Mouse (Mus musculus): ENCODE measurements around the gene Ankrd44. TPM values are rescaled to one million over a fixed set of nuclear protein-coding genes. Genes with fewer than 3 reads are reported as not detected.

Ankrd44 gene
- polyA plus RNA-seq, 1 experiment, result 5.2 TPM

DNA sequence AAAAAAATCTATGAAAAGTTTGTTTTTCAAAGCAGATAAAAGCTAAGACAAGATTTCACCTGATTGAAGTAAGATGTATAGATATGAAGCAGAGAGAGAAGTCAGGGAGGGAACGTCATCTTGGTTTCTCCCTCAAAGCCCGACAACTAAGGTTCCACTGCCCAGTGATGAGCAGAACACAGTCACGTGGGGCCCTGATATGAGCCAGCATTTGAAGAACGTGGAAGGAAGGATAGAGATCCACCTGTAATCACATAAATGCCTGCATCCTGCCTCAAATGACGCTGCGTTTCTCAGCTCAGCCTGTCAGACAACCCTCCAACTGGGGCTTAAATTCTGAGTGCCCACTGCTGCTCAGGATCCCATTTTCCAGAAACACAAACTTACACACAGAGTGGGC, 52.1 kb downstream of the Ankrd44 start:
- TF ChIP-seq POLR2A (IDR thresholded peaks at IDR 0.05; ENCODE audit: insufficient read depth, low read length), result no peak
- no peak for TF ChIP-seq CTCF (IDR thresholded peaks at IDR 0.05; ENCODE audit: low read depth, low read length)
- TF ChIP-seq EP300 (IDR thresholded peaks at IDR 0.05; ENCODE audit: insufficient read depth, low read depth, low read length), result no peak
- no peak overlapping the region for H3K4me3 ChIP-seq (ENCODE audit: low read depth, low read length)

DNA sequence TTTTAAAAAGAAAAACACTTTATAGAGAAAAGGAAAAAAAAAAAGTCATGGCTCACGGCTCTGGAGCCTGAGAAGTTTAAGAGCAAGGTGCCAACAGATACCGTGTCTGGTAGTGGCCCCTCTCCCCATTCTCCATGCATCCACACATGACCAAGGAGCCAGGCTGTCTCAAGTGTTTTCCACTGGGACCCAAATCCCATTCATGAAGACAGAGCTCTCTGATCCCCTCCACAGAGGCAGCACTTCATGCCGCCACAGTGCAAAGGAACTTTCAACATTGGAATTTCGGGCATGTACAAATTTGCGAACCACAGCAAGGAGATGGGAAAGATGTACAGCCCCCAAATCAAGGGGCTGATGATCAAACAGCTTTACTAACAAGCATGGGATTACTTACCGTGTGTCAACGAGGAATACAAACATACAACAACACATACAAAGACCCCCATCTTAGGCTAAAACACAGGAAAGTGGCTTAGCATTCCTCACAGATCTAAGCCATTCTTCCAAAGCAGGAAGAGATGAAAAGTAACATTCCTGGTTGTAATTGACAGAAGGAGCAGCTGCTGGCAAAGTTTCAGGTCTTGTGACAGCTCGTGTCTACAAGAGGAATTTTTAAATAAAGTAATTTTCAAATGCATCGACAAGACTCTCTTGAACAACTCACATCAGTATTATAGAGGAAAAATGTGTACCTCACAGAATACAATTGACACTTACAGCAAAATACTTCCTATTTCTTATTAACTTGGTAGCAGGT, 53.1 kb downstream of the Ankrd44 start:
- no peak overlapping the region for H3K27ac ChIP-seq (ENCODE audit: insufficient read depth, low read length)
- no peak for TF ChIP-seq POLR2A (IDR thresholded peaks at IDR 0.05; ENCODE audit: insufficient read depth, low read length)
- TF ChIP-seq CTCF (IDR thresholded peaks at IDR 0.05; ENCODE audit: low read depth, low read length), result no peak
- no peak for TF ChIP-seq EP300 (IDR thresholded peaks at IDR 0.05; ENCODE audit: insufficient read depth, low read depth, low read length)
- H3K27me3 ChIP-seq (ENCODE audit: control insufficient read depth, insufficient read depth, low read length, poor library complexity, severe bottlenecking), result no peaks in the 10 kb centered on the region
- H3K4me3 ChIP-seq (ENCODE audit: low read depth, low read length), result no peak overlapping the region
- H3K9ac ChIP-seq (ENCODE audit: low read depth, poor library complexity, severe bottlenecking), result no peak overlapping the region
- no peaks in the 10 kb centered on the region for H3K36me3 ChIP-seq (ENCODE audit: control insufficient read depth, insufficient read depth, low read length, poor library complexity, severe bottlenecking)
- no peaks in the 10 kb centered on the region for H3K4me1 ChIP-seq (ENCODE audit: control insufficient read depth, insufficient read depth, low read length)
- H3K9me3 ChIP-seq (replicated peaks; ENCODE audit: control insufficient read depth, insufficient read depth, low read length, poor library complexity, severe bottlenecking), result no peaks in the 10 kb centered on the region

More for the DNA sequence above, 52.1 kb downstream of the Ankrd44 start:
- Histone ChIP-seq H3K9ac (ENCODE audit: low read depth, poor library complexity, severe bottlenecking) (no peak overlapping the region), H3K36me3 (ENCODE audit: control insufficient read depth, insufficient read depth, low read length, poor library complexity, severe bottlenecking) (no peaks in the 10 kb centered on the region), H3K27ac (ENCODE audit: insufficient read depth, low read length) (no peak overlapping the region), H3K9me3 (replicated peaks; ENCODE audit: control insufficient read depth, insufficient read depth, low read length, poor library complexity, severe bottlenecking) (no peaks in the 10 kb centered on the region), H3K4me1 (ENCODE audit: control insufficient read depth, insufficient read depth, low read length) (no peaks in the 10 kb centered on the region), H3K27me3 (ENCODE audit: control insufficient read depth, insufficient read depth, low read length, poor library complexity, severe bottlenecking) (no peaks in the 10 kb centered on the region)

GRCm38 (mm10) chr1:54871321-54871720, 54.9 kb downstream of the Ankrd44 start:
- no peaks in the 10 kb centered on the region for H3K36me3 ChIP-seq (ENCODE audit: control insufficient read depth, insufficient read depth, low read length, poor library complexity, severe bottlenecking)
- no peaks in the 10 kb centered on the region for H3K27me3 ChIP-seq (ENCODE audit: control insufficient read depth, insufficient read depth, low read length, poor library complexity, severe bottlenecking)
- no peak overlapping the region for H3K27ac ChIP-seq (ENCODE audit: insufficient read depth, low read length)
- H3K9ac ChIP-seq (ENCODE audit: low read depth, poor library complexity, severe bottlenecking), result no peak overlapping the region
- H3K9me3 ChIP-seq (replicated peaks; ENCODE audit: control insufficient read depth, insufficient read depth, low read length, poor library complexity, severe bottlenecking), result no peaks in the 10 kb centered on the region
- H3K4me3 ChIP-seq (ENCODE audit: low read depth, low read length), result no peak overlapping the region
- H3K4me1 ChIP-seq (ENCODE audit: control insufficient read depth, insufficient read depth, low read length), result no peaks in the 10 kb centered on the region
- no peak for TF ChIP-seq EP300 (IDR thresholded peaks at IDR 0.05; ENCODE audit: insufficient read depth, low read depth, low read length)
- no peak for TF ChIP-seq CTCF (IDR thresholded peaks at IDR 0.05; ENCODE audit: low read depth, low read length)
- TF ChIP-seq POLR2A (IDR thresholded peaks at IDR 0.05; ENCODE audit: insufficient read depth, low read length), result no peak

GRCm38 (mm10) chr1:54870634-54871033, 55.6 kb downstream of the Ankrd44 start:
- TF ChIP-seq POLR2A (IDR thresholded peaks at IDR 0.05; ENCODE audit: insufficient read depth, low read length) (no peak), EP300 (IDR thresholded peaks at IDR 0.05; ENCODE audit: insufficient read depth, low read depth, low read length) (no peak), CTCF (IDR thresholded peaks at IDR 0.05; ENCODE audit: low read depth, low read length) (no peak)
- Histone ChIP-seq H3K9me3 (replicated peaks; ENCODE audit: control insufficient read depth, insufficient read depth, low read length, poor library complexity, severe bottlenecking) (no peaks in the 10 kb centered on the region), H3K27ac (ENCODE audit: insufficient read depth, low read length) (no peak overlapping the region), H3K27me3 (ENCODE audit: control insufficient read depth, insufficient read depth, low read length, poor library complexity, severe bottlenecking) (no peaks in the 10 kb centered on the region), H3K36me3 (ENCODE audit: control insufficient read depth, insufficient read depth, low read length, poor library complexity, severe bottlenecking) (no peaks in the 10 kb centered on the region), H3K4me1 (ENCODE audit: control insufficient read depth, insufficient read depth, low read length) (no peaks in the 10 kb centered on the region), H3K4me3 (ENCODE audit: low read depth, low read length) (no peak overlapping the region), H3K9ac (ENCODE audit: low read depth, poor library complexity, severe bottlenecking) (no peak overlapping the region)

DNA sequence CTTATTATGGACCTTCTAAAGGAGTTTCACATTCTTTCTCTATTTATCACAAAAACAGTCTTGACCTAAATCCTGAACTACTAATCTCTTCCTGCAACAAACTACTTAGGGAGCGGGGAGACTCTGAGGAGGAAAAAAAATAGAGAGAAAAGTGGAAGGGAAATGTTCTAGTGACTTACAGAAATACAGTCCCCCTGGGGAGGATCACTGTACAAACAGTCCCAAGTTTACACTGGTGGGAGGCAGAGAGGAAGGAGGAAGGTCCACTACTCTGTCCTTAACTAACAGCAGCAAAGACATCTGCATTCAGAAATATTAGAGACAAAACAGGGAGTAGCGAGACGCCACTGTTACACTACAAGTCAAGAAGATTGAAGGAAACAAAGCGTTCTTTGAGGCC, 59.0 kb downstream of the Ankrd44 start:
- Histone ChIP-seq H3K9ac (ENCODE audit: low read depth, poor library complexity, severe bottlenecking) (no peak overlapping the region), H3K27ac (ENCODE audit: insufficient read depth, low read length) (no peak overlapping the region), H3K4me3 (ENCODE audit: low read depth, low read length) (no peak overlapping the region)

GRCm38 (mm10) chr1:54866131-54866530, 60.1 kb downstream of the Ankrd44 start:
- Histone ChIP-seq H3K27me3 (ENCODE audit: control insufficient read depth, insufficient read depth, low read length, poor library complexity, severe bottlenecking) (no peaks in the 10 kb centered on the region), H3K4me3 (ENCODE audit: low read depth, low read length) (no peak overlapping the region), H3K9me3 (replicated peaks; ENCODE audit: control insufficient read depth, insufficient read depth, low read length, poor library complexity, severe bottlenecking) (no peaks in the 10 kb centered on the region), H3K36me3 (ENCODE audit: control insufficient read depth, insufficient read depth, low read length, poor library complexity, severe bottlenecking) (no peaks in the 10 kb centered on the region), H3K27ac (ENCODE audit: insufficient read depth, low read length) (no peak overlapping the region), H3K4me1 (ENCODE audit: control insufficient read depth, insufficient read depth, low read length) (no peaks in the 10 kb centered on the region), H3K9ac (ENCODE audit: low read depth, poor library complexity, severe bottlenecking) (no peak overlapping the region)
- TF ChIP-seq POLR2A (IDR thresholded peaks at IDR 0.05; ENCODE audit: insufficient read depth, low read length) (no peak), CTCF (IDR thresholded peaks at IDR 0.05; ENCODE audit: low read depth, low read length) (no peak), EP300 (IDR thresholded peaks at IDR 0.05; ENCODE audit: insufficient read depth, low read depth, low read length) (no peak)

More for the DNA sequence above, 59.0 kb downstream of the Ankrd44 start:
- Histone ChIP-seq H3K9me3 (replicated peaks; ENCODE audit: control insufficient read depth, insufficient read depth, low read length, poor library complexity, severe bottlenecking) (no peaks in the 10 kb centered on the region), H3K4me1 (ENCODE audit: control insufficient read depth, insufficient read depth, low read length) (no peaks in the 10 kb centered on the region), H3K27me3 (ENCODE audit: control insufficient read depth, insufficient read depth, low read length, poor library complexity, severe bottlenecking) (no peaks in the 10 kb centered on the region), H3K36me3 (ENCODE audit: control insufficient read depth, insufficient read depth, low read length, poor library complexity, severe bottlenecking) (no peaks in the 10 kb centered on the region)
- TF ChIP-seq POLR2A (IDR thresholded peaks at IDR 0.05; ENCODE audit: insufficient read depth, low read length), result no peak
- no peak for TF ChIP-seq EP300 (IDR thresholded peaks at IDR 0.05; ENCODE audit: insufficient read depth, low read depth, low read length)
- no peak for TF ChIP-seq CTCF (IDR thresholded peaks at IDR 0.05; ENCODE audit: low read depth, low read length)

All from ES-Bruce4 (cell line).